Mouse (Mus musculus): ENCODE data around the gene Ap1g1. TPM values are rescaled to one million over a fixed set of nuclear protein-coding genes. Genes with fewer than 3 reads are reported as not detected.

Ap1g1 gene
- polyA plus RNA-seq (2015; fragmentation: Nextera tagmentation; extraction: Ambion mirVana), result 41.8 and 46.6 TPM in 2 replicates

DNA sequence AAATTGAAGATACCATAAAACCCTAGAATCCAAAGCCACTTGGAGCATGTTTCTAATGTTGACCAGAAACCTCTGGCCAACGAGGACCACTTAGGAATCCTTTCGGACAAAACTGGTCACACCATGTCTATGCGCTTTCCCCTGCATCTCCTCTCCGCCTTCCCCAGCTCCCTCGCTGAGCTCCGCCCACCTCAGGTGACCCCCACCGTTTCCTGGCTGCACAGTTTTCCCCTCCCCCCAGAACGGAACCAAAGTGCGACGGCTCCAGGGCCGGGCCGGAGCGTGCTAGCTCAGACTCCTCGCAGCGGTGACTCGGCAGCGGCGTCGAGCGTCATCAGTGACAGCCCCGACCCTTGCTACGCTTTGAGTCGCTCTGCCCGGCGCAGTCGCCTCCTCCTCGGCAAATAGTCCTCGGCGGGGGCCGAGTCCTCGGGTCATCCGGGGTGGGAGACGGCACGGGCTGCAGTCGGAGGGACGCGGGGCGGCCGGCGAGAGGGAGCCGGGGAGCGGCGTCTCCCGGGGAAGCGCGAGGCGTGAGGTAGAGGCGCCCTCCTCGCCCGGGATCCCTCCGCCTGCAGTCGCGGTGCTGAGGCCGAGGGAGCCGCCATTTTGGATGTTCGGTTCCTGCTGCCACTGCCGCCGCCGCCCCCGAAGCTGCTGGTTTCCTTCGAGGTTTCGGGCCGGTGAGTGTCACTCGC lies at the start of gene Ap1g1:
Ap1g1 (plus strand) TSS at position 275 of the 698 bp plus-strand sequence.
- Histone ChIP-seq H3K4me3 (ENCODE audit: low read length) (peak within 1 kb of the TSS; percentile 96), H3K9me3 (ENCODE audit: control insufficient read depth, low read length) (no peaks in the 10 kb centered on the region), H3K36me3 (ENCODE audit: control insufficient read depth, insufficient read depth, low read length) (no peaks in the 10 kb centered on the region), H3K4me1 (replicated peaks; ENCODE audit: control insufficient read depth, insufficient read depth, low read length) (peaks cover 13% of the 10 kb centered on the region), H3K4me2 (ENCODE audit: low read depth, low read length) (peak within 1 kb of the TSS; percentile 98), H3K27me3 (ENCODE audit: control insufficient read depth, insufficient read depth, low read depth, low read length) (no peaks in the 10 kb centered on the region; the same call in 1 of the 2 replicates), H3K27ac (ENCODE audit: low read length) (peak within 1 kb of the TSS; percentile 97), H3K9ac (ENCODE audit: low read length) (peak within 1 kb of the TSS; percentile 95)
- WGBS, result under 1% methylated on average over 64 of the region's 64 CpGs
- ATAC-seq (ENCODE audit: low read depth), result peak; percentile 99

DNA sequence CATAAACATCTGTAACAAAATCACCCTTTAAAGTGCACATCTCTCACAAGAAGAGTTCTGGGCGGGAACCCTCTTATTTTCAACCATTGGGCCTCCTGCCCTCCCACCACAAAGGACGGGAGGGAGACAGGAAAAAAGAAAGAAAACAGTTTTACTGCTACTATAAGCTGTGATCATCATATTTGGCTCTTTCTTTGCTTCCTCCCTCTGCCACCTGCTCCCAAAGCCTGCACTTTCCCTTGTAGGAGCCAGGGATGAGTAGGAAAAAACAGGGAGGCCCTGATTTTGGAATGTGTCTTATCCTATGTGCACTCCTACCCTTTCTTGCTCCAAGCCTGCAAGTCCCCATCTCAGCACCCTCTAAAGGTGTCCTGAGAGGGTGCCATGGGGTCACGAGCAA lies 47.3 kb upstream of the Ap1g1 start:
- Histone ChIP-seq H3K9ac (ENCODE audit: low read length) (no peak overlapping the region), H3K4me2 (ENCODE audit: low read depth, low read length) (no peak overlapping the region), H3K36me3 (ENCODE audit: control insufficient read depth, insufficient read depth, low read length) (peaks cover 23% of the 10 kb centered on the region), H3K27me3 (ENCODE audit: control insufficient read depth, insufficient read depth, low read depth, low read length) (no peaks in the 10 kb centered on the region), H3K4me3 (ENCODE audit: low read length) (no peak overlapping the region), H3K9me3 (ENCODE audit: control insufficient read depth, low read length) (no peaks in the 10 kb centered on the region), H3K4me1 (replicated peaks; ENCODE audit: control insufficient read depth, insufficient read depth, low read length) (peaks cover under 1% of the 10 kb centered on the region; the same call in 1 of the 2 replicates), H3K27ac (ENCODE audit: low read length) (no peak overlapping the region)
- 67% methylated on average over 3 of the region's 3 CpGs for WGBS
- no peak for ATAC-seq (ENCODE audit: low read depth)

DNA sequence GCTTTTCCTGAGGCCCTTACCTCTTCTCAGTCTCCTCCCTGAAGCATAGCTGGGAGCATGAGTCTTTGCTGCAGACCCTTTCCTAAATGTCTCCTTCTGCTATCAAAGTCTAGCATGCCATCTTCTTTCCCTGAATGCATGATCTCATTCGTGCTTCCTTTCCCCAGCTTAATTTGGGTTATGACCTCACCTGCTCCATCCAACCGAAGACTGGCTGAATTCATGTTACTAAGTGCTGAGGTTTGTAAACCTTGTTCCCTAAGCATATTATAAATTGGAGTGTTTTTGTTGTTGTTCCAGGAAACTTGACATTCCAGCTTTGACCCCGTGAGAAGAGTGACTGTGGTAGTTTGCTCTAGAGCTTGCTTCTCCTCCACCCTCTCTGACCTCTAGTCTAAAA lies 44.3 kb upstream of the Ap1g1 start:
- Histone ChIP-seq H3K9ac (ENCODE audit: low read length) (no peak overlapping the region), H3K27me3 (ENCODE audit: control insufficient read depth, insufficient read depth, low read depth, low read length) (no peaks in the 10 kb centered on the region), H3K4me2 (ENCODE audit: low read depth, low read length) (no peak overlapping the region), H3K27ac (ENCODE audit: low read length) (no peak overlapping the region), H3K4me1 (replicated peaks; ENCODE audit: control insufficient read depth, insufficient read depth, low read length) (peaks cover 9% of the 10 kb centered on the region), H3K9me3 (ENCODE audit: control insufficient read depth, low read length) (no peaks in the 10 kb centered on the region), H3K4me3 (ENCODE audit: low read length) (no peak overlapping the region), H3K36me3 (ENCODE audit: control insufficient read depth, insufficient read depth, low read length) (peaks cover 20% of the 10 kb centered on the region)
- 81% methylated on average over 3 of the region's 3 CpGs for WGBS
- ATAC-seq (ENCODE audit: low read depth), result no peak

DNA sequence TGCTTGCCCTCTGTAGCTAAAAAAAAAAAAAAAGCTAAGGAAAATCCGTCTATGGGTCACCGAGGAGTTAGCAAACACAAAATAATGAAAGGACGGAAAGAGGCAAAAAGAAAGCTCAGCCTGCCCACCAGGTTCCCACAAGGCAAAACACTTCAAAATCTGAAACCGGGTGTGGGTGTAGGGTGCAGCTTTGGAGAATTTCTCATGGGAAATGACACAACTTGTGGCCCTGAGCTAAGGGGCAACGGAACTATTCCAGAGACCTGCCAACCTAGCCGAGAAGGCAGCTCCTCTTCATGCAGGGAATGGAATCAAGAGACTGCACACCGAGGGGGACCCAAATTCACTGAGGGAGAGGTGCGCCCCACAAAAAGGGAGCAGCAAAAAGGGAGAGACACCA lies 41.5 kb upstream of the Ap1g1 start:
- no peaks in the 10 kb centered on the region for H3K27me3 ChIP-seq (ENCODE audit: control insufficient read depth, insufficient read depth, low read depth, low read length)
- H3K27ac ChIP-seq (ENCODE audit: low read length), result peak overlapping the region; percentile 59; the same call in 1 of the 2 replicates
- peaks cover 15% of the 10 kb centered on the region for H3K36me3 ChIP-seq (ENCODE audit: control insufficient read depth, insufficient read depth, low read length)
- H3K4me1 ChIP-seq (replicated peaks; ENCODE audit: control insufficient read depth, insufficient read depth, low read length), result peaks cover 9% of the 10 kb centered on the region
- no peaks in the 10 kb centered on the region for H3K9me3 ChIP-seq (ENCODE audit: control insufficient read depth, low read length)
- no peak for ATAC-seq (ENCODE audit: low read depth)
- 2% methylated on average over 8 of the region's 8 CpGs for WGBS
- H3K4me2 ChIP-seq (ENCODE audit: low read depth, low read length), result peak overlapping the region; percentile 93
- peak overlapping the region; percentile 99 for H3K9ac ChIP-seq (ENCODE audit: low read length)
- peak overlapping the region; percentile 100 for H3K4me3 ChIP-seq (ENCODE audit: low read length)

DNA sequence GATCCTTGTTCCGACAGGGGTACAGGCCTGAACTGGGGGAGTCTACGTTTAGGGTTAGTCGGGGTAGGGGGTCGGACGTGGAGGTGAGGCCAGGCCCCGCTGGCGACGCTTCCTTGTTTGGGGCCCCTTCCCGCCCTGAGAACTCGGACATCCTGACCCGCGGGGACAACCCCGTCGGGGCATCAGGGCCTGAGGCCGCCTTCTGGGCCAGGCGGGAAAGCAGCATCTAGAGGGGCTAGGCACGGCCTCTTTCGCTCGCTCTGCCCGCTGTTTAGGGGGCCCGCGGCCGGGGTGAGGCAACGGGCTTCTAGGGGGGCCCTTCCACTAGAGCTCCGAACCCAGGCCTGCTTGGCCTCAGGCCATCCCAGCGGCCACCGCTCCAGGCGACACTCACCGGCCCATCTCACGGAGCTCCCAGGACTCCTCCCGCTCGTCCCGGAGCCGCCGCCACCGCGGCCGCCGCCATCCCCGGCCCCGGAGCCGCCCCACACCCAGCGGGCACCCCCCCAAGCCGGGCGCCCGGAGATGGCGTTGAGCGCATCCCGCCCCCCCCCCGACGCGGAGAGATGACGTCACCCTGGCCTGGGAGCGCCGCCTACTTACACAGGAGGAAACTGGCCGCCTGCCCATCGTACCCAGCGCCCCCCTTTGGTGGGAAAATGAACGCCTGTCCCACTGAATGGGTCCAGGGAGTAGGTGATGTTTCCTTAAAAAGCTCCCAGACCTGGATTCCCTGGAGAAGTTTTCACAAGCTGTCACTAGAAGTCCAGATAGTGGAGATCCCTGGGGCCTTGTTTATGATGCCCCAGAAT lies 40.9 kb upstream of the Ap1g1 start, which contains the start of gene Atxn1l:
Atxn1l (minus strand) TSS at position 503 of the 812 bp plus-strand sequence.
- Histone ChIP-seq H3K4me2 (ENCODE audit: low read depth, low read length) (peak within 1 kb of the TSS; percentile 93), H3K36me3 (ENCODE audit: control insufficient read depth, insufficient read depth, low read length) (peaks cover 13% of the 10 kb centered on the region), H3K4me3 (ENCODE audit: low read length) (peak within 1 kb of the TSS; percentile 100), H3K9me3 (ENCODE audit: control insufficient read depth, low read length) (no peaks in the 10 kb centered on the region), H3K4me1 (replicated peaks; ENCODE audit: control insufficient read depth, insufficient read depth, low read length) (peaks cover 9% of the 10 kb centered on the region), H3K9ac (ENCODE audit: low read length) (peak within 1 kb of the TSS; percentile 99), H3K27me3 (ENCODE audit: control insufficient read depth, insufficient read depth, low read depth, low read length) (no peaks in the 10 kb centered on the region), H3K27ac (ENCODE audit: low read length) (peak within 1 kb of the TSS; percentile 59)
- peak; percentile 89 for ATAC-seq (ENCODE audit: low read depth)
- WGBS, result under 1% methylated on average over 44 of the region's 59 CpGs

DNA sequence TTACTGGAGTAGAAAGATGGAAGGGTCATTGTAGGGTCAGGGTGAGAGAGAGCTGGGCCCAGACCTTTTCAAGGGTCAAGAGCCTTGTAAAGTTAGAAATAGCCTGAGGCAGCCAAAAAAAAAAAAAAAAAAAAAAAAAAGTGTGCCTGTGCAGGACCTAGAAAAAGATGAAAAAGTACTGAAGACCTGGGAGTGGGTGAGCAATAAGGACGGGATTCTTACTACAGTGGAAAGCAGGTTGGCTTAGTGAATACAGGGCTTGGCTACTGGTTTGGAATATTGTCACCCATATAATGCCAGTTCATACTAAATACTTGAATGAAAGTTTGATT lies 40.3 kb upstream of the Ap1g1 start:
- ATAC-seq (ENCODE audit: low read depth), result no peak
- Histone ChIP-seq H3K27ac (ENCODE audit: low read length) (peak overlapping the region; percentile 59; the same call in 1 of the 2 replicates), H3K9ac (ENCODE audit: low read length) (peak overlapping the region; percentile 99)

DNA sequence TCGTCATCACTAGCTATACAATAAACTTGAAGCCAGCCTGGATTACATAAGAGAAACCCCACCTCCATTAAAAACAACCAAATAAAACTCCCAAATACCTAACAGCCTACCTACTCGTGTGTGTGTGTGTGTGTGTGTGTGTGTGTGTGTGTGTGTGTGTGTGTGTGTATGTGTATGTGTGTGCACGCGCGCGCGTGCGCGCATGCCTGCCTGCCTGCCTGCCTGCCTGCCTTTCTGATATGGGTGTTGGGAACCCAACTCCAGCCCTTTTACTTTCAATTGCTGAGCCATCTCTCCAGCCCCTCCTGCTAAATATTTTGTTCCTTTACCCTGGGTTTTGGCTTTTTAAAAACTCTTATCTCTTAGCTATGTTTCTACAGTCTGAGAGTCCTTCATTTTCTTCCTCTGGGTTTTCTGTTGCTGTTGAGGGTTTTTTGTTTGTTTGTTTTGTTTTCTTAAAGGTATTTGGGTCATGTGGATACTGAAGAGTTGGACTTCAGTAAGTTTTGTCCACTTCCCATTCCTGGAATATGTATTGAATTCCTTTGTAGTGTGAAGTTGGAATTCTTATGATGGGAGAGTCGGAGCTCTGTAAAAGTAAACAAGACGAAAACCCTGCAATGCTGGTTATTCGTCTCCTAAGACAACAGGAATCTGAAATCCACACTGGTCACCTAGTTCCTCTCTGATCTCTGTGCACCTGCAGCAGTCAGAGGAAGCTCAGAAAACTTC lies 30.7 kb upstream of the Ap1g1 start:
- 67% methylated on average over 12 of the region's 12 CpGs for WGBS
- no peak for ATAC-seq (ENCODE audit: low read depth)
- H3K4me1 ChIP-seq (replicated peaks; ENCODE audit: control insufficient read depth, insufficient read depth, low read length), result no peaks in the 10 kb centered on the region
- H3K9ac ChIP-seq (ENCODE audit: low read length), result no peak overlapping the region
- no peak overlapping the region for H3K4me2 ChIP-seq (ENCODE audit: low read depth, low read length)
- H3K9me3 ChIP-seq (ENCODE audit: control insufficient read depth, low read length), result no peaks in the 10 kb centered on the region
- H3K4me3 ChIP-seq (ENCODE audit: low read length), result no peak overlapping the region
- H3K27ac ChIP-seq (ENCODE audit: low read length), result no peak overlapping the region
- H3K36me3 ChIP-seq (ENCODE audit: control insufficient read depth, insufficient read depth, low read length), result no peaks in the 10 kb centered on the region
- H3K27me3 ChIP-seq (ENCODE audit: control insufficient read depth, insufficient read depth, low read depth, low read length), result no peaks in the 10 kb centered on the region

More for the DNA sequence above, 40.3 kb upstream of the Ap1g1 start:
- Histone ChIP-seq H3K4me3 (ENCODE audit: low read length) (peak overlapping the region; percentile 100), H3K9me3 (ENCODE audit: control insufficient read depth, low read length) (no peaks in the 10 kb centered on the region), H3K27me3 (ENCODE audit: control insufficient read depth, insufficient read depth, low read depth, low read length) (no peaks in the 10 kb centered on the region), H3K36me3 (ENCODE audit: control insufficient read depth, insufficient read depth, low read length) (peaks cover 8% of the 10 kb centered on the region), H3K4me2 (ENCODE audit: low read depth, low read length) (peak overlapping the region; percentile 93), H3K4me1 (replicated peaks; ENCODE audit: control insufficient read depth, insufficient read depth, low read length) (peaks cover 9% of the 10 kb centered on the region)
- WGBS, result 76% methylated on average over 1 of the region's 1 CpGs

DNA sequence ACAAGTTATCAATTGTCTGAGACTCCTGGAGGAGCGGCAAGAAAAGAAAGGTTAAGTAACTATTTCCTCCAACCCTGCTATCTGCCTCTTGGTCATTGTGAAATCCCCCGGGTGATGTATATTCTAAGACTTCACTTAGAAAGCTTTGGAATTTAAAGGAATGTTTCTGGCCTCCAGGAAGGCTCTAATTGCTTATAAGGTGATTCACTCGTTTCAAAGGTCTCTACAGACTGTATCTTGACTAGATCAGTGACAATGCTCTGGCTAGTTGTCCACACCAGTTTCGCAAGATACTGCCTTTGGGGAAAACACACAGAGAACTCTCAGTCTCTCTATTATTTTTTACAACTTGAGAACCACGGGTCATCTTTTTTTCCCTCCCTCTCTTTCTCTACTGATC lies 28.1 kb upstream of the Ap1g1 start:
- H3K27ac ChIP-seq (ENCODE audit: low read length), result no peak overlapping the region
- 44% methylated on average over 5 of the region's 5 CpGs for WGBS
- no peaks in the 10 kb centered on the region for H3K27me3 ChIP-seq (ENCODE audit: control insufficient read depth, insufficient read depth, low read depth, low read length)
- peaks cover 4% of the 10 kb centered on the region; the same call in 1 of the 2 replicates for H3K9me3 ChIP-seq (ENCODE audit: control insufficient read depth, low read length)
- no peak overlapping the region for H3K4me2 ChIP-seq (ENCODE audit: low read depth, low read length)
- no peak overlapping the region for H3K4me3 ChIP-seq (ENCODE audit: low read length)
- ATAC-seq (ENCODE audit: low read depth), result no peak
- H3K36me3 ChIP-seq (ENCODE audit: control insufficient read depth, insufficient read depth, low read length), result no peaks in the 10 kb centered on the region
- no peaks in the 10 kb centered on the region for H3K4me1 ChIP-seq (replicated peaks; ENCODE audit: control insufficient read depth, insufficient read depth, low read length)
- H3K9ac ChIP-seq (ENCODE audit: low read length), result no peak overlapping the region

DNA sequence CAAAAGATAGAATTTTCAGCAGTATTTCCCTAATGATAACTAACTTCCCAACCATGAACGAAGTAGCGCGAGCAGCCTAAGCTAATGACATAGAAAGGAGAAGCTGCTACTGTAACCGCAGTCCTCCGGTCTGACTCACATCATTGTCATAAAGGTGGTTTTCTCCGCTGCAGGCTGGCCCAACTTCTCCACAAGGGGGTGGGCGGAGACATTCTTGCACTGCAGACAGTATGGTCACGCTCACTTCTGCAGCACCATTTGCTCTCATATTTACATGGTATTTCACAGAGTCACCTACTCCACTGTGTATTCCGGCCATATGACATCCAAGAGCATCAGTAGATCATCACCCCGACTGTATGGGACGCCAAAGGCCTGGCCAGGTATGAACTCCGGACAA lies 27.7 kb upstream of the Ap1g1 start:
- Histone ChIP-seq H3K4me3 (ENCODE audit: low read length) (no peak overlapping the region), H3K27ac (ENCODE audit: low read length) (no peak overlapping the region), H3K4me1 (replicated peaks; ENCODE audit: control insufficient read depth, insufficient read depth, low read length) (no peaks in the 10 kb centered on the region), H3K4me2 (ENCODE audit: low read depth, low read length) (no peak overlapping the region), H3K27me3 (ENCODE audit: control insufficient read depth, insufficient read depth, low read depth, low read length) (no peaks in the 10 kb centered on the region), H3K9me3 (ENCODE audit: control insufficient read depth, low read length) (peaks cover 4% of the 10 kb centered on the region; the same call in 1 of the 2 replicates), H3K9ac (ENCODE audit: low read length) (no peak overlapping the region), H3K36me3 (ENCODE audit: control insufficient read depth, insufficient read depth, low read length) (no peaks in the 10 kb centered on the region)
- WGBS, result 59% methylated on average over 12 of the region's 12 CpGs
- ATAC-seq (ENCODE audit: low read depth), result peak; percentile 17; the same call in 1 of the 2 replicates
